Mouse (Mus musculus) hindbrain, embryonic 16.5 days (tissue): Measurements from ENCODE around the gene Apip. TPM values are rescaled to one million over a fixed set of nuclear protein-coding genes. Genes with fewer than 3 reads are reported as not detected.

Source experiments
- ATAC-seq: fragments of 200-750 bp; cut with Nextera tagmentation; 2 replicates; pipeline ENCODE4 v1.8.0; 2017; ENCODE audit warnings: moderate TSS enrichment, moderate library complexity
- H3K27ac ChIP-seq: fragments of 300-500 bp; sonication (generic); 2 replicates; pipeline ENCODE4 v1.5.1; 2014; ENCODE audit warnings: low read depth, mild to moderate bottlenecking, control low read depth, low read length, moderate library complexity
- H3K27me3 ChIP-seq: fragments of 300-500 bp; sonication (generic); replicated peaks from 2 replicates; pipeline ENCODE4 v1.6.1; 2014; ENCODE audit warnings: low read length; ENCODE audit not compliant: control insufficient read depth, insufficient read depth
- H3K36me3 ChIP-seq: fragments of 300-500 bp; sonication (generic); 2 replicates; pipeline ENCODE4 v1.6.1; 2014; ENCODE audit warnings: mild to moderate bottlenecking, low read length, moderate library complexity, mixed read lengths; ENCODE audit not compliant: control insufficient read depth, insufficient read depth
- H3K4me1 ChIP-seq: fragments of 300-500 bp; sonication (generic); 2 replicates; pipeline ENCODE4 v1.6.1; 2014; ENCODE audit warnings: low read depth, low read length; ENCODE audit not compliant: control insufficient read depth, insufficient read depth
- H3K4me2 ChIP-seq: fragments of 300-500 bp; sonication (generic); 2 replicates; pipeline ENCODE4 v1.6.1; 2014; ENCODE audit warnings: mild to moderate bottlenecking, low read length, control low read depth, moderate library complexity
- H3K4me3 ChIP-seq: fragments of 300-500 bp; sonication (generic); 2 replicates; pipeline ENCODE4 v1.5.1; 2014; ENCODE audit warnings: mild to moderate bottlenecking, low read length, control low read depth, moderate library complexity
- H3K9ac ChIP-seq: fragments of 300-500 bp; sonication (generic); 2 replicates; pipeline ENCODE4 v1.6.1; 2014; ENCODE audit warnings: low read depth, mild to moderate bottlenecking, control low read depth, low read length, moderate library complexity
- H3K9me3 ChIP-seq: fragments of 300-500 bp; sonication (generic); 2 replicates; pipeline ENCODE4 v1.6.1; 2014; ENCODE audit warnings: mild to moderate bottlenecking, low read length, moderate library complexity; ENCODE audit not compliant: control insufficient read depth
- WGBS: fragments of 180-500 bp; shearing (Covaris S2); extraction: QIAGEN DNeasy Blood & Tissue Kit; methylation state at CpG from one replicate; pipeline ENCODE4 v1.1.7; 2014; 5-methylcytosine and 5-hydroxymethylcytosine counted together
- polyA plus RNA-seq: library from polyadenylated mRNA; unstranded; fragments of >200 nt; fragmentation: Nextera tagmentation; extraction: Ambion mirVana; gene quantifications from 2 replicates; pipeline ENCODE4 v1.2.1, GENCODE M21; 2015

Apip gene
- 49.2 and 54.8 TPM in 2 replicates for polyA plus RNA-seq

GRCm38 (mm10) chr2:103073219-103073982, at the start of gene Apip, which contains the start of gene Pdhx:
TSS of gene Apip (plus strand) at chr2:103073675.
TSS of gene Pdhx (minus strand) at chr2:103073513.
- H3K4me3 ChIP-seq: peak within 1 kb of the TSS; percentile 87
- peaks cover 20% of the 10 kb centered on the region for H3K4me1 ChIP-seq
- H3K36me3 ChIP-seq: no peaks in the 10 kb centered on the region
- H3K9ac ChIP-seq: peak within 1 kb of the TSS; percentile 87
- no peaks in the 10 kb centered on the region for H3K9me3 ChIP-seq
- H3K27ac ChIP-seq: peak within 1 kb of the TSS; percentile 92
- H3K27me3 ChIP-seq: no peaks in the 10 kb centered on the region
- ATAC-seq: peak; percentile 100
- under 1% methylated on average over 54 of the region's 55 CpGs for WGBS
- H3K4me2 ChIP-seq: peak within 1 kb of the TSS; percentile 74

GRCm38 (mm10) chr2:103037831-103038230, 35.6 kb upstream of the Apip start:
- Histone ChIP-seq H3K4me1 (no peaks in the 10 kb centered on the region), H3K36me3 (peaks cover 2% of the 10 kb centered on the region; the same call in 1 of the 2 replicates), H3K27ac (no peak overlapping the region), H3K4me3 (no peak overlapping the region), H3K4me2 (no peak overlapping the region), H3K9me3 (no peaks in the 10 kb centered on the region), H3K27me3 (no peaks in the 10 kb centered on the region), H3K9ac (no peak overlapping the region)
- WGBS: 70% methylated on average over 4 of the region's 4 CpGs
- no peak for ATAC-seq

GRCm38 (mm10) chr2:103040896-103041295, 32.6 kb upstream of the Apip start:
- Histone ChIP-seq H3K27me3 (no peaks in the 10 kb centered on the region), H3K9ac (no peak overlapping the region), H3K4me3 (no peak overlapping the region), H3K27ac (no peak overlapping the region), H3K36me3 (peaks cover under 1% of the 10 kb centered on the region; the same call in 1 of the 2 replicates), H3K9me3 (no peaks in the 10 kb centered on the region), H3K4me1 (no peaks in the 10 kb centered on the region), H3K4me2 (no peak overlapping the region)
- WGBS: 47% methylated on average over 8 of the region's 8 CpGs
- no peak for ATAC-seq

- Histone ChIP-seq H3K9ac (no peak overlapping the region), H3K4me2 (no peak overlapping the region), H3K4me1 (no peaks in the 10 kb centered on the region), H3K4me3 (no peak overlapping the region), H3K9me3 (no peaks in the 10 kb centered on the region), H3K27ac (no peak overlapping the region), H3K36me3 (peaks cover 3% of the 10 kb centered on the region; the same call in 1 of the 2 replicates), H3K27me3 (no peaks in the 10 kb centered on the region)
- 77% methylated on average over 2 of the region's 2 CpGs for WGBS
- ATAC-seq: no peak
Measured at GRCm38 (mm10) chr2:103045286-103045685, 28.2 kb upstream of the Apip start.

- Histone ChIP-seq H3K36me3 (no peaks in the 10 kb centered on the region), H3K4me3 (no peak overlapping the region), H3K27ac (no peak overlapping the region), H3K4me1 (no peaks in the 10 kb centered on the region), H3K4me2 (no peak overlapping the region), H3K27me3 (no peaks in the 10 kb centered on the region), H3K9ac (no peak overlapping the region), H3K9me3 (no peaks in the 10 kb centered on the region)
- 81% methylated on average over 19 of the region's 19 CpGs for WGBS
- ATAC-seq: no peak
Measured at GRCm38 (mm10) chr2:103051937-103052893, 21.3 kb upstream of the Apip start.

DNA sequence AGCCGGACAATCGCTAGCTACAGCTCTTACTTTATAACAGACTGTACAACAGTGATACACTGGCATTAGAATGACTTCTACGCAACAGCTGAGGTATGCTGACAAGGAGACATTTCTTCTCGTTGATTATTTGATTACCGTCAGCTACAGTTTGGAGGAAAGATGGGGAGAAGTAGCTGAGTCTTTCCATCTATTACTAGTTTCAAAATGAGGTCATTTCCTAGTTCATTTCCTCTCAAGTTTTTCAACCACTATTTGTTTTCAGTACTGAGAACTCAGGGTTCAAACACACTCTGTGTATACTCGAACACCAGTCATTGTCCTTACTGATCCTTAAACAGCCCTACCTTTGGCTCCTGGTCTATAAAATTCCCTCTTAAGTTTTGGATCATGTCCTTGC, 17.7 kb upstream of the Apip start:
- Histone ChIP-seq H3K27ac (no peak overlapping the region), H3K36me3 (no peaks in the 10 kb centered on the region), H3K4me1 (no peaks in the 10 kb centered on the region), H3K9ac (no peak overlapping the region), H3K27me3 (no peaks in the 10 kb centered on the region), H3K9me3 (no peaks in the 10 kb centered on the region), H3K4me3 (no peak overlapping the region), H3K4me2 (no peak overlapping the region)
- ATAC-seq: no peak
- WGBS: 94% methylated on average over 6 of the region's 6 CpGs

- ATAC-seq: no peak
- Histone ChIP-seq H3K27ac (no peak overlapping the region), H3K9me3 (no peaks in the 10 kb centered on the region), H3K9ac (no peak overlapping the region), H3K27me3 (no peaks in the 10 kb centered on the region), H3K36me3 (no peaks in the 10 kb centered on the region), H3K4me1 (no peaks in the 10 kb centered on the region; the same call in 1 of the 2 replicates), H3K4me2 (no peak overlapping the region), H3K4me3 (no peak overlapping the region)
- 97% methylated on average over 3 of the region's 3 CpGs for WGBS
Measured at GRCm38 (mm10) chr2:103058266-103058665, 15.2 kb upstream of the Apip start.

DNA sequence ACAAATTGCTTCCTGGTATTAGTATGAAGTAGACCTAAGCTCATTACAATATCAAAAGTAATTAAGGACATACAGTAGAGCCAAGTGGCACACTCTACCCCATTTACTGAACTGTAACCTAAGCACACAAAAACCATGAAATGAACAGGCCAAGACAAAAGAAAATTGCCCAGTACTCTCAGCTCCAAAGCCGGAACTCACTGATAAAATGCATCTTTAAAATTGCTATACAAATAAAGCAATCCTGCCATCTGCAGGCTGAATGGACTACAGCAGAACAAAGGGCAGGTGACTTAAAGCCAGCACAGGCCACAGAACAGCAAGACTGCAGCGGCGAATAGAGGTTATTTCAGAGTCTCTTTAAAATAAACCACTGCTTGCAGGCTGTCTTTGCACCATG, 10.6 kb upstream of the Apip start:
- Histone ChIP-seq H3K4me3 (no peak overlapping the region), H3K9ac (no peak overlapping the region), H3K27ac (no peak overlapping the region), H3K4me2 (no peak overlapping the region), H3K9me3 (no peaks in the 10 kb centered on the region), H3K4me1 (no peaks in the 10 kb centered on the region; the same call in 1 of the 2 replicates), H3K27me3 (no peaks in the 10 kb centered on the region), H3K36me3 (no peaks in the 10 kb centered on the region)
- ATAC-seq: peak; percentile 67; the same call in 1 of the 2 replicates
- 33% methylated on average over 3 of the region's 3 CpGs for WGBS
